Mouse (Mus musculus) lung, postnatal 10 days (tissue): ENCODE results near the gene Epb41l3.

Source experiments
- DNase-seq: peaks from one replicate; pipeline ENCODE4 v3.0.0; 2021

Epb41l3 gene

GRCm38 (mm10) chr17:69256441-69256840 lies 181.0 kb downstream of the Epb41l3 start:
- peak; percentile 25 for DNase-seq

GRCm38 (mm10) chr17:69263810-69264565 lies 188.5 kb downstream of the Epb41l3 start:
- no peak for DNase-seq

- DNase-seq: no peak
Observed at GRCm38 (mm10) chr17:69265171-69265570, 189.7 kb downstream of the Epb41l3 start.

- peak; percentile 49 for DNase-seq
Observed at GRCm38 (mm10) chr17:69265759-69266463, 190.4 kb downstream of the Epb41l3 start.

GRCm38 (mm10) chr17:69266936-69267335 lies 191.5 kb downstream of the Epb41l3 start:
- no peak for DNase-seq

GRCm38 (mm10) chr17:69267526-69267925 lies 192.0 kb downstream of the Epb41l3 start:
- no peak for DNase-seq

GRCm38 (mm10) chr17:69277362-69277761 lies 201.9 kb downstream of the Epb41l3 start:
- DNase-seq: no peak

- DNase-seq: no peak
Observed at GRCm38 (mm10) chr17:69284511-69284910, 209.0 kb downstream of the Epb41l3 start.

GRCm38 (mm10) chr17:69288130-69288529 lies 212.6 kb downstream of the Epb41l3 start:
- DNase-seq: no peak

- DNase-seq: no peak
Observed at GRCm38 (mm10) chr17:69290272-69290671, 214.8 kb downstream of the Epb41l3 start.

GRCm38 (mm10) chr17:69301552-69301951 lies 226.1 kb downstream of the Epb41l3 start:
- DNase-seq: no peak

- DNase-seq: no peak
Observed at GRCm38 (mm10) chr17:69303579-69304274, 228.2 kb downstream of the Epb41l3 start.

GRCm38 (mm10) chr17:69307636-69308035 lies 232.2 kb downstream of the Epb41l3 start:
- DNase-seq: no peak

GRCm38 (mm10) chr17:69309872-69310271 lies 234.4 kb downstream of the Epb41l3 start:
- no peak for DNase-seq

GRCm38 (mm10) chr17:69320496-69320895 lies 245.0 kb downstream of the Epb41l3 start:
- no peak for DNase-seq

- no peak for DNase-seq
Observed at GRCm38 (mm10) chr17:69322721-69323120, 247.2 kb downstream of the Epb41l3 start.
